ENCODE assay signal across 7 mouse cellular contexts in the genomic region with DNA sequence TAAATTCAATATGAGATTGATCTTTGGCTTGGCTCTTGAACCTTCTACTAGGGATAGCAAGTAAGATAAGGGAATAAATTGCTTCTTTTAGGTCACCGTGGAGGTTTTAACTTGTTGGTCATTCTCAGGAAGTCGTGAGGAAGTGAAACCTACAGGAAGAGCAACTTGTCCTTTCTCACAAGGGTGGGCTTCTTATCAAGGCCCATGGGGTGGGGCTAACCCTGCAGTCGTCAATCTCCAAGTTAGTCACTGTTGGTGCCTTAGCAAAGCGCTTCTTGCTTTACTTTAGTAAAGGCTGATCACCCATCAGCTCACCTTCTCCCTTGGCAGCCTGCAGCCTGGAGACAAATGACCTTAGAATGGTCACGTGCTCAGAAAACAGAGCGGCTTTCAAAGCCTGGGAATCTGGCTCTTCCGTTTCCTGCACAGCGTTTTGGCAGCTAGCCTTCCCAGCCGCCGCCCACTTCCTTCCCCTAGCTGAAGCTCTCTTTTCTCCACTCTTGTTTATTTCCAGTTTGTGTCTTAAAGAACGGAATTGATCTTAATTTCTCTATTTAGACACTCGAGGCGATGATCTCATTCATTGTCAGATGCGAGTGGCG.
DNase-seq lines count a peak whose midpoint lies in the region; ATAC-seq and TF ChIP-seq lines count a peak whose summit lies in the region.

No protein-coding gene starts in this region.

- H3K9ac ChIP-seq in lung, embryonic 14.5 days: no peak overlapping the region

- peak overlapping the region; percentile 43 for H3K4me2 ChIP-seq in lung, embryonic 14.5 days

- peaks cover 18% of the 10 kb centered on the region for H3K4me1 ChIP-seq in lung, embryonic 14.5 days (ENCODE audit: insufficient read depth)
- H3K4me1 ChIP-seq in small intestine, adult 2 months (ENCODE audit: control insufficient read depth, insufficient read depth, insufficient read length, low read length): peaks cover 3% of the 10 kb centered on the region; the same call in 1 of the 2 replicates

- H3K4me3 ChIP-seq in lung, embryonic 14.5 days (ENCODE audit: low read depth, low read length): no peak overlapping the region
- no peak overlapping the region for H3K4me3 ChIP-seq in small intestine, adult 2 months (ENCODE audit: low read depth, low read length)

- no peaks in the 10 kb centered on the region for H3K27me3 ChIP-seq in lung, embryonic 14.5 days (ENCODE audit: insufficient read depth, low read length)
- H3K27me3 ChIP-seq in small intestine, adult 2 months (ENCODE audit: control insufficient read depth, insufficient read depth, low read length): no peaks in the 10 kb centered on the region

- peak; percentile 73 to 85 for ATAC-seq in hematopoietic stem cell, adult 5-6 weeks (replicated peaks in 1 of 2; ENCODE audit: insufficient read depth in 1 of 2, low FRiP score in 2 of 2, low TSS enrichment in 1 of 2, low read depth in 1 of 2, poor library complexity in 2 of 2, severe bottlenecking in 2 of 2)
- peak; percentile 65 for ATAC-seq in lung, embryonic 14.5 days (ENCODE audit: insufficient read depth)

- no peaks in the 10 kb centered on the region for H3K9me3 ChIP-seq in lung, embryonic 14.5 days (ENCODE audit: low read depth, low read length)

- peak; percentile 59 for DNase-seq in ES-CJ7 (ENCODE audit: low read depth, low spot score)
- DNase-seq in adrenal gland, adult 2 months: peak; percentile 82
- DNase-seq in frontal cortex, postnatal 14 days (ENCODE audit: low spot score in 2 of 2): peak; percentile 36 to 46
- DNase-seq in layer of hippocampus, adult 9-10 months (ENCODE audit: low spot score): peak; percentile 47
- peak; percentile 89 for DNase-seq in lung, embryonic 14.5 days

- H3K27ac ChIP-seq in lung, embryonic 14.5 days (ENCODE audit: low read depth): peak overlapping the region; percentile 90
- 0 out of 2 replicates have a peak overlapping the region, but pooled peaks have one; percentile 39 for H3K27ac ChIP-seq in small intestine, adult 2 months (ENCODE audit: insufficient read depth, low read depth, low read length)

- H3K36me3 ChIP-seq in lung, embryonic 14.5 days (ENCODE audit: insufficient read depth): no peaks in the 10 kb centered on the region
- H3K36me3 ChIP-seq in small intestine, adult 2 months (ENCODE audit: control insufficient read depth, insufficient read depth, low read length): no peaks in the 10 kb centered on the region

- 24% methylated on average over 15 of the region's 15 CpGs for WGBS in lung, embryonic 14.5 days
- 32% methylated on average over 15 of the region's 15 CpGs for WGBS in small intestine, adult 2 months

- no peak for TF ChIP-seq CTCF in lung, embryonic 14.5 days (IDR thresholded peaks at IDR 0.05; ENCODE audit: low read depth)
- no peak for TF ChIP-seq CTCF in small intestine, adult 2 months (IDR thresholded peaks at IDR 0.05; ENCODE audit: extremely low read depth, insufficient read length, insufficient replicate concordance, low read depth, low read length)

- TF ChIP-seq POLR2A in small intestine, adult 2 months (IDR thresholded peaks at IDR 0.05; ENCODE audit: low read depth, low read length): no peak
